Mouse (Mus musculus) splenic B cell, adult 2 months (primary cell): ENCODE data around the gene Cpne8.
"Not testable (repeated sequence)": the region's sequence is repeated elsewhere in the genome, so short reads cannot be mapped to it uniquely, and the experiment has no call there.

Experiments
- DNase-seq: peaks from one replicate; pipeline ENCODE4 v3.0.0-alpha.2; 2011; ENCODE audit warnings: low read depth, low spot score
- H3K27me3 ChIP-seq: 2 replicates; pipeline ENCODE4 v1.6.1; 2012; ENCODE audit warnings: mild to moderate bottlenecking, low read length, moderate library complexity, mixed read lengths; ENCODE audit not compliant: control insufficient read depth, poor library complexity, insufficient read depth, severe bottlenecking
- H3K36me3 ChIP-seq: 2 replicates; pipeline ENCODE4 v1.6.1; 2012; ENCODE audit warnings: mild to moderate bottlenecking, low read length, moderate library complexity, mixed read lengths; ENCODE audit not compliant: control insufficient read depth, poor library complexity, insufficient read depth, severe bottlenecking

The Cpne8 gene

GRCm38 (mm10) chr15:90577402-90577801 lies 101.8 kb downstream of the Cpne8 start:
- Histone ChIP-seq H3K27me3 (no peaks in the 10 kb centered on the region), H3K36me3 (no peaks in the 10 kb centered on the region)
- no peak for DNase-seq

GRCm38 (mm10) chr15:90569246-90569645 lies 110.0 kb downstream of the Cpne8 start:
- DNase-seq = no peak
- Histone ChIP-seq H3K27me3 (no peaks in the 10 kb centered on the region; the same call in 1 of the 2 replicates), H3K36me3 (no peaks in the 10 kb centered on the region)

- Histone ChIP-seq H3K36me3 (no peaks in the 10 kb centered on the region), H3K27me3 (no peaks in the 10 kb centered on the region; the same call in 1 of the 2 replicates)
- no peak for DNase-seq
These were observed 111.2 kb downstream of the Cpne8 start for GRCm38 (mm10) chr15:90568050-90568449.

GRCm38 (mm10) chr15:90563996-90564395 lies 115.2 kb downstream of the Cpne8 start:
- no peaks in the 10 kb centered on the region; the same call in 1 of the 2 replicates for H3K27me3 ChIP-seq
- DNase-seq = no peak
- H3K36me3 ChIP-seq = no peaks in the 10 kb centered on the region

- Histone ChIP-seq H3K36me3 (no peaks in the 10 kb centered on the region), H3K27me3 (no peaks in the 10 kb centered on the region; the same call in 1 of the 2 replicates)
- DNase-seq = no peak
These were observed 117.6 kb downstream of the Cpne8 start for GRCm38 (mm10) chr15:90561613-90562012.

- H3K36me3 ChIP-seq = no peaks in the 10 kb centered on the region
- no peak for DNase-seq
- H3K27me3 ChIP-seq = no peaks in the 10 kb centered on the region; the same call in 1 of the 2 replicates
These were observed 130.6 kb downstream of the Cpne8 start for GRCm38 (mm10) chr15:90548589-90548988.

GRCm38 (mm10) chr15:90543447-90543846 lies 135.8 kb downstream of the Cpne8 start:
- DNase-seq = no peak
- Histone ChIP-seq H3K36me3 (no peaks in the 10 kb centered on the region), H3K27me3 (no peaks in the 10 kb centered on the region)

- no peaks in the 10 kb centered on the region for H3K36me3 ChIP-seq
These were observed 137.1 kb downstream of the Cpne8 start for GRCm38 (mm10) chr15:90542126-90542525.

GRCm38 (mm10) chr15:90536311-90537202 lies 142.7 kb downstream of the Cpne8 start:
- no peak for DNase-seq
- H3K36me3 ChIP-seq = no peaks in the 10 kb centered on the region
- no peaks in the 10 kb centered on the region for H3K27me3 ChIP-seq

More at GRCm38 (mm10) chr15:90542126-90542525, 137.1 kb downstream of the Cpne8 start:
- no peak for DNase-seq
- no peaks in the 10 kb centered on the region for H3K27me3 ChIP-seq

- no peaks in the 10 kb centered on the region for H3K36me3 ChIP-seq
- no peaks in the 10 kb centered on the region for H3K27me3 ChIP-seq
- DNase-seq = no peak
These were observed 143.5 kb downstream of the Cpne8 start for GRCm38 (mm10) chr15:90535730-90536129.

GRCm38 (mm10) chr15:90512769-90513168 lies 166.5 kb downstream of the Cpne8 start:
- no peak for DNase-seq
- no peaks in the 10 kb centered on the region for H3K27me3 ChIP-seq
- no peaks in the 10 kb centered on the region for H3K36me3 ChIP-seq

- Histone ChIP-seq H3K27me3 (no peaks in the 10 kb centered on the region), H3K36me3 (no peaks in the 10 kb centered on the region)
- DNase-seq = no peak
These were observed 182.2 kb downstream of the Cpne8 start for GRCm38 (mm10) chr15:90497080-90497479.

GRCm38 (mm10) chr15:90491558-90491957 lies 187.7 kb downstream of the Cpne8 start:
- no peaks in the 10 kb centered on the region for H3K27me3 ChIP-seq
- no peak for DNase-seq
- no peaks in the 10 kb centered on the region for H3K36me3 ChIP-seq

- no peak for DNase-seq
- Histone ChIP-seq H3K27me3 (no peaks in the 10 kb centered on the region), H3K36me3 (no peaks in the 10 kb centered on the region)
These were observed 189.0 kb downstream of the Cpne8 start for GRCm38 (mm10) chr15:90490186-90490585.

GRCm38 (mm10) chr15:90470561-90470960 lies 208.7 kb downstream of the Cpne8 start:
- H3K36me3 ChIP-seq, H3K27me3 ChIP-seq, DNase-seq: not testable (repeated sequence)
